Mouse (Mus musculus) brown adipose tissue, adult 24 weeks (tissue): ENCODE results near the gene Liph. TPM values are rescaled to one million over a fixed set of nuclear protein-coding genes. Genes with fewer than 3 reads are reported as not detected.
"Not testable (repeated sequence)": the region's sequence is repeated elsewhere in the genome, so short reads cannot be mapped to it uniquely, and the experiment has no call there.

Experiments
- H3K27ac ChIP-seq: fragments of 200-500 bp; replicated peaks from 2 replicates; pipeline ENCODE4 v1.5.1; 2012; ENCODE audit warnings: low read depth, mild to moderate bottlenecking, low read length
- H3K4me1 ChIP-seq: fragments of 200-500 bp; 2 replicates; pipeline ENCODE4 v1.6.1; 2012; ENCODE audit warnings: low read length, mixed read lengths; ENCODE audit not compliant: control insufficient read depth, insufficient read depth, insufficient read length
- H3K4me3 ChIP-seq: fragments of 200-500 bp; 2 replicates; pipeline ENCODE4 v1.5.1; 2012; ENCODE audit warnings: low read depth, mild to moderate bottlenecking, low read length, moderate library complexity; ENCODE audit not compliant: insufficient read depth
- polyA plus RNA-seq: library from polyadenylated mRNA; stranded (reverse); fragments of >200 nt; gene quantifications from 2 replicates; pipeline ENCODE4 v1.2.4, GENCODE M21; 2012; ENCODE audit not compliant: missing spikeins, insufficient read depth, insufficient read length

The Liph gene
- polyA plus RNA-seq, 1 experiment = not detected

DNA sequence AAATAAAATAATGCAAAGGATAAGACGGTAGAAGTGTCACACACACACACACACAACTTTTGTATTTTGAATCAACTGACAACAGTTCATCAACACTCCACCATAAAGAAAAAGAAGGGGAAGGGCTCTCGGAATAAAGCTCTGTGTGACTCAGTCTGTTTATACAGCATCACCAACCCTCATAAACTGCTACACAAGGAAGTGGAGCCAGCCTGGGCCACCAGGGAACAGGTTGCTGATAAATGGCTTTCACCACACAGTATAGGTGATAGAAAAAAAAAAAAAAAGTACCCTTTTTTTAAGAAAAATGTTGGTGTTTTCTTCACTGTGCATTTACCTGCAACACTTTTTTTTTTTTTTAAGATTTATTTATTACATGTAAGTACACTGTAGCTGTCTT is 3.7 kb downstream of the Liph start:
- H3K4me3 ChIP-seq = no peak overlapping the region
- H3K4me1 ChIP-seq = no peaks in the 10 kb centered on the region
- H3K27ac ChIP-seq = no peak overlapping the region

DNA sequence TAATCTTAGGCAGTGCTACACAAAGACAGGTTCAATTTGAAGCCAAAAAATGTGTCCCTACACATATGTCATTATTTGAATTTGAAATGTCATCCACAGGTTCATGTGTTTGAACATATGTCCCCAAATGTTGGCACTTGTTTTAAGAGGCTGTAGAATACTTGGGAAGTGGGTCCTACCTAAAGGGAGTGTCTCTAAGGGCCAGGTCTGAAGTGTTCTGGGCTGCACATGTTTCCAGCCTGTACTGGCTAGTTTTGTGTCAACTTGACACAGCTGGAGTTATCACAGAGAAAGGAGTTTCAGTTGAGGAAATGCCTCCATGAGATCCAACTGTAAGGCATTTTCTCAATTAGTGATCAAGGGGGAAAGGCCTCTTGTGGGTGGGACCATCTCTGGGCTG is 4.6 kb downstream of the Liph start:
- H3K4me3 ChIP-seq, H3K27ac ChIP-seq, H3K4me1 ChIP-seq: not testable (repeated sequence)

DNA sequence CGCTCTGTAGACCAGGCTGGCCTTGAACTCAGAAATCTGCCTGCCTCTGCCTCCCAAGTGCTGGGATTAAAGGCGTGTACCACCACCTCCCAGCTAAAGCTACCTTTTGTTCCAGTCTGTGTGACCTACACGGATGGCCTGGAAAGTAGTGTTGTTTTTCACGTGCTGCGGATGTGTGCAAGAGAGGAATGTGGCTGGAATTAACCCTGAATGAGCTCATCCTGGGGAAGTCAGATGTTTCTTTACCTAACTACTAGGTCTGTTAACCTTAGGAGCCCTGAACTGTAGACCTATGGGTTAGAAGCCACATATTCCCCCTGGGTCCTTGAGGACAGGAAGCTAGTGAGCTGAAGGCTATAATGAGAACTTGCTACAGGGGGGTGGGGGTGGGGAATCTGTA is 7.5 kb downstream of the Liph start:
- Histone ChIP-seq H3K4me1 (no peaks in the 10 kb centered on the region), H3K4me3 (no peak overlapping the region), H3K27ac (no peak overlapping the region)

DNA sequence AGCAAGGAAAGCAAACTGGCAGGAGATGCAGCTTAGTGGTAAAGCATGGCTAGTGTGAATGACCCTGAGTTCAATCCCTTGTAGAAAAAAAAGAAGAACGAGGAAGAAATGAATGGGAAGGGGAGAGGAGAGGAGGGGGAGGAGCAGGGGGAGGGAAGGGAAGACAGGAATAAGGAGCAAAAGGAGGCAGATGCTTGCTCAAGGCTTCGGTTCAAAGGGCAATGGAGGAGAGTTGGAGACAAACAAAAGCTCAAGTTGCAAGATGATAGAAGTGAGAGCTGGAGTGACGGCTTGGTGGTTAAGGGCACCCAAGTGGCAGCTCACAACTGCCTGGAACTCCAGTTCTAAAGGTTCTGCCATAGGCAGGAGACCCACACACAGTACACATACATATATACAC is 9.3 kb downstream of the Liph start:
- H3K4me1 ChIP-seq = no peaks in the 10 kb centered on the region
- no peak overlapping the region for H3K27ac ChIP-seq
- H3K4me3 ChIP-seq = no peak overlapping the region

DNA sequence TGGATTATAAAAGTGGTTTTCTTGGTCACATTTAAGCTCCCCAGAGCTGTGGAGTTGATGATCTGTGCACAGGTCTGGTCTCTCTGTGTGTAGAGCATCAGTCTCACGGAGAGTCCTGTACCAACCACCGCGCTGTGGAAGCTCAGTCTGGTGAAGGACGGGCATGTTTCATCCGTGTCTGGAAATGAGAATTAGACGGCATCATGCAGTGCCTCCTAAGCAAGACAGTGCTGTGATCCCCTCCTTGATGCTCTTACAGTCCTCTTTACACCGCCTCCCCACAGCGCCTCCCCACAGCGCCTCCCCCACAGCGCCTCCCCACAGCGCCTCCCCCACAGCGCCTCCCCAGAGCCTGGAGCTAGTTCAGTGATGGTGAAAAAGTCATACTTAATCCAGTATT is 11.4 kb downstream of the Liph start:
- no peaks in the 10 kb centered on the region for H3K4me1 ChIP-seq
- no peak overlapping the region for H3K27ac ChIP-seq
- no peak overlapping the region for H3K4me3 ChIP-seq

DNA sequence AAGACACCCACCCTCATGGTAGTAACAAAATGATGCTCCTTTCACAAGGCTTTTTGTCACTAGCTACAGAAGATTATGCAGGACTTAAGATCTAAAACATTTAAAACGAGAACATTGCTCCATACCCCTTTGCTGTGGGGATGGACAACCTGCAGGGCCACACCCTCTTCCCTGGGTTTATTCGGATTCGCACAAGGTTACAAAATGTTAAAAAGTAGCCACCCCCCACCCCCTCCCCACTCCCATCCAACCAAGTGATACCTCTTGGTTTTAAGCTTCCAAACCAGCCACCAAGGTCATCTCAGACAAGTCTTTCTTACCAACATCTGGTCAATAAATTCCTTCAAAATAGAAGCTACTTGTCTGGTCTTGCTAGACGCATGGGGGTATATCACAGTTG is 11.9 kb downstream of the Liph start:
- no peak overlapping the region for H3K27ac ChIP-seq
- no peak overlapping the region for H3K4me3 ChIP-seq
- H3K4me1 ChIP-seq = no peaks in the 10 kb centered on the region

DNA sequence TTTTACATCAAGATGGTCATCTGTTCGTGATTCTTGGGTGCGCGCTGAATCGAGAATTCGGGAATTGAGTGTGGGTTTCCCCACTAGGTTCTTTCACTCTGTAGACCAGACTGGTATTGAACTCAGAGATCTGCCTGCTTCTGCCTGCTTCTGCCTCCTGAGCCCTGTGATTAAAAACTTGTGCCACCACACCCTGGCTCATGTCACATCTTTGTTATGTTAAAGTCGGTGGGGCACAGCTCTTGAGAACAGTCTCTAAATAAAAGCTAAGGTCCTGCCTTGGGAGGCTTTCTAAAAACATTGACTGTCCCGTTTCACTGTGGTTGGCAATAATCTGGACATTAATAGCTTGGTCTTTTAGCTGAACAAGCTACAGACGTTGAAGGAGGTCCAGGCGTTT is 12.3 kb downstream of the Liph start:
- Histone ChIP-seq H3K27ac (no peak overlapping the region), H3K4me3 (no peak overlapping the region), H3K4me1 (no peaks in the 10 kb centered on the region)

DNA sequence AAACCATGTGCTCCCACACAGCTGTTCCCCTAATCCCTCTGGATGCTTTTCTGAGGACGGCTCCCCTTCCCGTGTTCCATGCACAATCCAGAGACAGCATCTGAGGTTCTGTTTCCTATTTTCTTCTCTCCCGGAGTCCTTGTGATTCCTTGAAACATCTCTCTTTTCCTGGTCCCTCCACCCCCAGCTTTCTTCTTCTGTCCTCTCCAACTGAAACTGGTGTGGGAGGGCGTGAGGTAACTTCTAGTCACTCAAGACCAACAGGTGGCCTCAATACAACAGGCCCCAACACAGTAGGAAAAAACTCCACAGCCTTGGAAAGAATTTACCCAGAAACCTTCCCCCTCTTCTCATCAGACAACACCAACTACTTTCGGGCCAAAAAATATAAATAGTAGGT is 18.1 kb downstream of the Liph start:
- Histone ChIP-seq H3K4me1 (no peaks in the 10 kb centered on the region), H3K27ac (no peak overlapping the region), H3K4me3 (no peak overlapping the region)

DNA sequence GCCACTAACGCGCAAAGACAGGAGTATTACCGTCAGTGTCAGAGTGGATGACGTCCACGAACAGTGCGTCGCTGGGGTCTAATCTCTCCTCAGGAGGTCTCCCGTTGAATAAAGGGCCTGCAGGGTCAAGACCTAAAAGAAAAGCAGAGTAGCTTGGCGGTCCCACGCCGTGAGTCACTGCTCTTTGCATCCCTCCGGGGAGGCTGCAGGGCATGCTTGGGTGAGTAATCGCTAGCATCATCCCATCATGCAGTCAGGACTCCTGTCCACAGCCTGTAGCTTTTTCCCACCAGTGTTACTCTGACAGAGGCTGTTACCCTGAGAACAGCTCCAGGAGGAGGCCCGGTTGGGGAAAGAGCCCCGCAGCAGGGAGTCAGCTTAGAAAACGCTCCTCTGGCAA is 19.3 kb downstream of the Liph start:
- Histone ChIP-seq H3K4me3 (no peak overlapping the region), H3K4me1 (no peaks in the 10 kb centered on the region), H3K27ac (no peak overlapping the region)

DNA sequence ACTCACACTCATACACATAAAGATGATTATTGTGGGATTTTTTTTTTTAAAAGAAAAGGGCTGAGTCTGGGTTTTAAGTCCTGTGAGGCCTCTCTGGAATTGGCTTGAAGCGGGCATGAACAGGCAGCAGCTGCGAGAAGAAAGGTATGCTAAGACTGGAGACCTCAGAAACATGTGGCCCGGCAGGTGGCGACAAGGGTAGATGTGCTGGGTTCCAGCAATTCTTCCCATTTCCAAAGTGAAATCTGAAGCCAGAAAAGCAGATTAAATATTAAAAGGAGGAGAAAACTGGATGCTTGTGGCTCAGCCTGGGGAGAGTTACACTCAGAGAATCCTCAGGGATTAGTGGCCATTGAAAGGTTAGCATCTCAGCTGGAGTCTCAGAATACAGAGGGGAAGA is 24.0 kb downstream of the Liph start:
- Histone ChIP-seq H3K4me1 (no peaks in the 10 kb centered on the region), H3K4me3 (no peak overlapping the region), H3K27ac (no peak overlapping the region)

DNA sequence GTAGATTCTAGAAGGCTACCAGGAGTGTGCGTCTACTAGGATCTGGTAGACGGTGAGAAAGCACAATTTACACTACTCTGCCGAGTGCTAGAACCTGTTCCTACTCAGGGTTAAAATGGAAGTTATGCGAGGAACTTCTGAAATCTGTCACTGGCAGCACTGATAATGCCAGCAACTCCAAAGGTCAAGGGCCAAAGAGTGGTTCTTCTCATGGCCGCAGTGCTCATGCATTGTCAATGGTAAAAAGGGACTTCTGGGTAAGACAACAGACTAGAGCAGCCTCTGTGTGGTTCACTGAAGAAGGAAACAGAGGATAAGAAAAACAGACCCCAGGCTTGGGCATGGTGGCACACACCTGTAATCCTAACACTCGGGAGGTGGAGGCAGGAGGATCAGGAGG is 24.9 kb downstream of the Liph start:
- no peak overlapping the region for H3K27ac ChIP-seq
- H3K4me3 ChIP-seq = no peak overlapping the region
- no peaks in the 10 kb centered on the region for H3K4me1 ChIP-seq

DNA sequence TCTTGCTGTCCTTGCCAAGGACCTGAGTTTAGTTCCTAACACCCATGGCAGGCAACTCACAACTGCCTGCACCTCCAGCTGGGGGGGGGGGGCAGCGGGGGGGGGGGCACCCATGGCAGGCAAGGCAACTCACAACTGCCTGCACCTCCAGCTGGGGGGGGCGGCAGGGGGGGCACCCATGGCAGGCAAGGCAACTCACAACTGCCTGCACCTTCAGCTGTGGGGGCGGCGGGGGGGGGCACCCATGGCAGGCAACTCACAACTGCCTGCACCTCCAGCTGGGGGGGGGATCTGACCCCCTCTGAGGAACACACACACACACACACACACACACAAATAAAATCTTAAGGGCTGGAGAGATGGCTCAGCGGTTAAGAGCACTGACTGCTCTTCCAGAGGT is 25.6 kb downstream of the Liph start:
- Histone ChIP-seq H3K4me1 (no peaks in the 10 kb centered on the region), H3K27ac (no peak overlapping the region), H3K4me3 (no peak overlapping the region)

DNA sequence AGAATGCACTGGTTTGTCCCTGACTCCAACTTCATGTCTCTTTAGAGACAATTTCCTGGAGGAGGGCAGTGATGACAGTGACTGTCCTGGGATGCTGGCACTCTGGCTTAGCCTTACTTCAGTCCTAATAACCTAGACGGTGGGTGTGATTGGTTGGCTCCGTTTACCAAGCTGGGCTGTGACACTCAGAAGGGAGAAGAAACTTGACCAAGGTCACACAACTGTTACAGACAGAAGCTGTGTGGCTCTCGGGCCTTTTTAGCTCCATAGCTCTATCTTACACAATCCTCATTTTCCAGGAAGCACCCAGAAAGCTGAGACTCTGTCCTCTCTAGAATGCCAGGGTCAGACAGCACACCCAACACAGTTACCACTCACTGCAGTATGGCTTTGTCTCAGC is 29.9 kb downstream of the Liph start:
- Histone ChIP-seq H3K4me3 (no peak overlapping the region), H3K4me1 (no peaks in the 10 kb centered on the region), H3K27ac (no peak overlapping the region)

DNA sequence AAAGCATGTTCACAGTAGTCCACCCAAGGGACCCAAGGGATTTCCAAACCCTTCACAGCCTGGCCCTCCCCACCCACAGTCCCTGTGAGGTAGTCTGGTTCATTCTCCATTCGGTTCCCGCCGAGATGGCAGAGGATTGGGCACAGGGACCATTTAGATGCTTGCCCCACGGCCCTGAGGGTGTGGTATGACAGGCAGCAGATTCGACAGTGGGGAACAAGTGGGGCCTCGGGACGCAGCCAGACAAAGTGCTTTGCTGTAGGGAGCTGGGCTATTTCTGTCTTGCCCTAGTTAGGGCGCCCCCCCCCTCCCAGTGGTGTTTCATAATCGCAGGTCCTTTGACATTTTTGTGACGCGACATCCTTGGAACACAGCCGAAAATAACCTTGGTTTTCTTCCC is 39.9 kb downstream of the Liph start:
- peak overlapping the region; percentile 92 for H3K27ac ChIP-seq
- H3K4me3 ChIP-seq = peak overlapping the region; percentile 40; the same call in 1 of the 2 replicates
- H3K4me1 ChIP-seq = no peaks in the 10 kb centered on the region

DNA sequence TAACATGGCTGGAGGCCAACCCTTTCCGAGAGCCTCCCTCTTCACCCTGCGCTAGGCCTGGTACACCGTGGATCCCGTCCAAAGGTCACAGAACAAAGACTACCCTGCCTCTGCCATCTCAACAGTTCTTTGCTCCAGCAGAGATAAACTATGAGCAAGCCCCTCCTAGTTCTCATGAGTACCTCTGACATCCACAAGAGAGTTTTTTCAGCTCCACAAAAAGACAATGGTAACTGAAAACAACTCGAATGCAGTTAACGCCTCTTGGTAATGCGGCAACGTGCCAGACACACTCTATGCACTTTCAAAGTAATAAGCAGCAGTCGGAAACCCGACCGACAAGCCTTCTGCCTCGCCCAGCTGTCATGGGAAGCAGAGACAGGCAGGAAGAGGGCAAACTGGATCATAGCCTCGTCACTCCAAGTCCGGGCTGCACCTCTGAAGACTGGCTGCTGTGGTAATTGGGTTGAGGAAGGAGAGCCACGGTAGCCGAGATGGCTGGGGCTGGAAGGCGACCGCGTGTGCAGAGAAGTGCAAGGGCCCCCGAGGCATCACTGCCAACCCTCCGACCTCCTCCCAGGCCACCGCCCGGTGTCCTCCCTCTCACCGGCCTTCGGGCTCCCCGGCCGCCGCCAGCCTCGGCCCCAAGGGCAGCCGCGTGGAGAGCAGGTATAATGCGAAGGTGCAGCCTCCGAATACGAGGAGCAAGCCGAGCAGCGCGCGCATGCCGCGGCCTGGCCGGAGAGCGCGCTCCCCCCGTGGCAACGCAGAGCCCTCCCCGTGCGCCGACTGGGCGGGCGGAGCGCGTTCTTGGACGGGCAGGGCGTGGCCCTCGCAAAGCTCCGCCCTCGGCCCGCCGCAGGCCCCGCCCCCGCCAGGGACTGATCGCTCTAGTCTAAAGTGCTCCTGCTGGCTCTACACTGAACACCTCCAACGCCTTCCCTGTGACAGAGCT is 48.4 kb downstream of the Liph start, which contains the start of gene Tmem41a:
Tmem41a (minus strand) TSS at position 792 of the 955 bp plus-strand sequence.
- Histone ChIP-seq H3K4me1 (peaks cover 3% of the 10 kb centered on the region; the same call in 1 of the 2 replicates), H3K4me3 (peak within 1 kb of the TSS; percentile 81), H3K27ac (0 out of 2 replicates have a peak within 1 kb of the TSS, but pooled peaks have one; percentile 10)

DNA sequence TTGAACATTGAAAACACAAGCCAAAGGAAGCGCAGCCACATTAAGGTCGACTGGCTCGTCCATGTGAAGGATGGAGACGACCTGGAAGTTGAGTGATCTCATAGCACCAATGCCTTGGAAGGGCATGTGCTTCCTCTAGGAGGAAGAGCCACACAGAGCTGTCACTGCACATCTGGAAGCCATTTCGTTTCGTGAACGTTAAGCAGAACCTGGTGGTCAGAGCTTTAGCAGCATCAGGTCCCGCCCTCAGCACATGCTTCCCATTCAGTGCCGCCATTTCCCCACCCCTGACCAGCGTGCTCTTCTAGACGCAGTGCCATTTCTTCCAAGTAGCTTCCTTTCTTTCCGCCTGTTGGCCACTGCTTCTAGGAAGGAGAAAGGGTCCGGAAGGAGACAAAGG is 67.0 kb downstream of the Liph start:
- Histone ChIP-seq H3K4me3 (no peak overlapping the region), H3K27ac (no peak overlapping the region)

More for the DNA sequence above, 67.0 kb downstream of the Liph start:
- H3K4me1 ChIP-seq = no peaks in the 10 kb centered on the region
